Mouse (Mus musculus) spleen, adult 2 months (tissue): ENCODE data around the gene Sbno2.

Experiments
- CTCF ChIP-seq: fragments of 200-500 bp; IDR thresholded peaks from 2 replicates; pipeline ENCODE4 v1.5.1; 2011; ENCODE audit warnings: mild to moderate bottlenecking, inconsistent platforms; ENCODE audit not compliant: insufficient read depth, insufficient read length, insufficient replicate concordance; ENCODE audit errors: extremely low read depth
- POLR2A ChIP-seq: fragments of 200-500 bp; IDR thresholded peaks from 2 replicates; pipeline ENCODE4 v1.6.1; 2011; ENCODE audit warnings: low read depth, low read length, inconsistent platforms

DNA sequence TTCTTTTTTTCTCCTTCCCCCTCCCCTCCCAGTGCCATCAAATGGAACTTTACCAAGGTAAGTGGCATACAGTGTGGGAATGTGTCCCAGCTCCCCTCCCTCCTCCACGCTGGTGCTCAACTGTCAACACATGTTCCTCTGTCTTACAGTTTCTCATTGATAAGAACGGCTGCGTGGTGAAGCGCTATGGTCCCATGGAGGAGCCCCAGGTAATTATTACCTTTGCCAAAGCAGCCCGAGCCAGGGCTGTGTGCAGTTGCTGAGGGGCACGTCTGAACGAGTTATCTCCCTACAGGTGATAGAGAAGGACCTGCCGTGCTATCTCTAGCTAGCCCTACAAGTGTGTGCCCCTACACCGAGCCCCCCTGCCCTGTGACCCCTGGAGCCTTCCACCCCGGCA lies 49.5 kb downstream of the Sbno2 start:
- TF ChIP-seq CTCF (no peak), POLR2A (no peak)
